ENCODE assay signal across 9 mouse cellular contexts in genomic region chr11:43586324-43587090, GRCm38 (mm10). TPM values are rescaled to one million over a fixed set of nuclear protein-coding genes. Genes with fewer than 3 reads are reported as not detected.
DNase-seq lines count a peak whose midpoint lies in the region; ATAC-seq and TF ChIP-seq lines count a peak whose summit lies in the region.
"Had no signal": no experiment of that assay in that cellular context is flagged by ENCODE, and none has a peak within 500 bp of the region (broad histone marks: within the 10 kb centered on the region; RNA-seq: fewer than 3 reads in every experiment).

4933415A04Rik (plus strand) TSS chr11:43587040.

- no peaks in the 10 kb centered on the region for H3K79me2 ChIP-seq in liver, adult 2 months (ENCODE audit: control insufficient read depth, insufficient read depth, low read length)

- no peaks in the 10 kb centered on the region for H3K4me1 ChIP-seq in liver, adult 2 months (ENCODE audit: control insufficient read depth, insufficient read depth, low read length)
- H3K4me1 ChIP-seq: stomach, embryonic 15.5 days had no signal

- WGBS in liver, adult 2 months, result 70% methylated on average over 7 of the region's 7 CpGs

- DNase-seq in CD4-positive helper T cell, adult 2 months (ENCODE audit: low read depth, low spot score), result peak; percentile 30
- no peak for DNase-seq in Patski (ENCODE audit: low read depth, low spot score)
- DNase-seq in cerebellum, postnatal 14 days, result peak; percentile 89 to 94
- DNase-seq in gastrocnemius, adult 8-10 months (ENCODE audit: low spot score in 2 of 2), result peak; percentile 13 to 31
- peak; percentile 77 for DNase-seq in kidney, adult 9 months
- DNase-seq in liver, adult 2 months (ENCODE audit: extremely low read depth, low read depth, low spot score), result peak; percentile 25
- peak; percentile 43 for DNase-seq in ovary, postnatal 36 days (ENCODE audit: low spot score)

- no peaks in the 10 kb centered on the region for H3K36me3 ChIP-seq in liver, adult 2 months (ENCODE audit: control insufficient read depth, insufficient read depth, low read length)

- no peak within 1 kb of the TSS for H3K9ac ChIP-seq in liver, adult 2 months (ENCODE audit: low read depth, low read length)
- H3K9ac ChIP-seq: stomach, embryonic 15.5 days had no signal

- no peak within 1 kb of the TSS for H3K27ac ChIP-seq in liver, adult 2 months (replicated peaks; ENCODE audit: insufficient read depth, low read depth, low read length)
- H3K27ac ChIP-seq: stomach, embryonic 15.5 days had no signal

- TF ChIP-seq CTCF in Patski (IDR thresholded peaks at IDR 0.05), result peak; percentile 57
- peak; percentile 46 for TF ChIP-seq CTCF in liver, adult 2 months (IDR thresholded peaks at IDR 0.05; ENCODE audit: low read depth, low read length)

- H3K27me3 ChIP-seq in Patski, result no peaks in the 10 kb centered on the region
- no peaks in the 10 kb centered on the region for H3K27me3 ChIP-seq in liver, adult 2 months (ENCODE audit: control insufficient read depth, insufficient read depth, low read length)
- H3K27me3 ChIP-seq: stomach, embryonic 15.5 days had no signal

- CTCF ChIA-PET in Patski (lab: Charles Lee), result interaction anchor here (0.9 to 1.2 kb wide), 4 partner anchors 15 to 23 kb away, joined by 3 to 4 read pairs (median 3); no protein-coding TSS in a partner anchor

- TF ChIP-seq POLR2A in liver, adult 2 months (IDR thresholded peaks at IDR 0.05; ENCODE audit: extremely low read depth, insufficient read depth, low read length), result no peak

- ATAC-seq in Patski, result no peak
- ATAC-seq in monocyte, adult 5-6 weeks (replicated peaks; ENCODE audit: insufficient number of reproducible peaks, low FRiP score, low TSS enrichment, poor library complexity, severe bottlenecking), result no peak

- in situ Hi-C loops in Patski (cut with MboI; ENCODE audit: low pct_unique_long_range_greater_than_20kb), result loop anchor here (10.0 kb wide), 1 partner anchor 92 kb away; no protein-coding TSS in a partner anchor

- no peak within 1 kb of the TSS for H3K4me3 ChIP-seq in liver, adult 2 months (ENCODE audit: insufficient read depth, low read depth, low read length)
- H3K4me3 ChIP-seq: stomach, embryonic 15.5 days had no signal

- POLR2A ChIA-PET in Patski (lab: Charles Lee), result interaction anchor here (0.6 kb wide), 1 partner anchor 47 kb away, joined by 3 read pairs; no protein-coding TSS in a partner anchor

RNA-seq across cellular contexts. Expression of gene 4933415A04Rik, which starts in this region (rescaled TPM):
- polyA plus RNA-seq in Patski (2021), result 1.8 TPM
- under 1 TPM in 1 of 4 experiments, not detected in 3; 0.15 TPM for total RNA-seq in gastrocnemius, adult 8-10 months (2022)
- total RNA-seq in liver, adult 2 months (2014; rRNA removed), result not detected in 2 replicates
- polyA plus RNA-seq in liver, adult 2 months (2012; rRNA removed), result not detected in 2 replicates
- not detected in 3 replicates for total RNA-seq in monocyte, adult 5-6 weeks (2017)

Comparison
In these comparisons a context has a peak if more than half of its experiments do, and no peak if none do; other contexts are left out.
1. Peak in DNase-seq in gastrocnemius, adult 8-10 months; RNA of the gene not detected or under 1 TPM.
2. Peak in DNase-seq in liver, adult 2 months; RNA of the gene not detected or under 1 TPM.